Mouse (Mus musculus) small intestine, adult 2 months (tissue): ENCODE results near the gene Mnt. TPM values are rescaled to one million over a fixed set of nuclear protein-coding genes. Genes with fewer than 3 reads are reported as not detected.
A peak's percentile ranks its signal among the peaks of the same experiment; 100 is the strongest.

Source experiments
- H3K27ac ChIP-seq: fragments of 200-500 bp; 2 replicates; pipeline ENCODE4 v1.5.1; 2012; ENCODE audit warnings: low read depth, low read length, control low read depth, inconsistent platforms; ENCODE audit not compliant: insufficient read depth
- H3K27me3 ChIP-seq: fragments of 200-500 bp; 2 replicates; pipeline ENCODE4 v1.6.1; 2012; ENCODE audit warnings: mild to moderate bottlenecking, moderate library complexity, low read length, inconsistent platforms; ENCODE audit not compliant: control insufficient read depth, insufficient read depth
- H3K36me3 ChIP-seq: fragments of 200-500 bp; 2 replicates; pipeline ENCODE4 v1.6.1; 2012; ENCODE audit warnings: mild to moderate bottlenecking, low read length, control low read depth, inconsistent platforms; ENCODE audit not compliant: control insufficient read depth, insufficient read depth
- H3K4me1 ChIP-seq: fragments of 200-500 bp; 2 replicates; pipeline ENCODE4 v1.6.1; 2012; ENCODE audit warnings: low read length, inconsistent platforms, mixed read lengths; ENCODE audit not compliant: control insufficient read depth, insufficient read depth, insufficient read length
- H3K4me3 ChIP-seq: fragments of 200-500 bp; 2 replicates; pipeline ENCODE4 v1.5.1; 2012; ENCODE audit warnings: low read depth, mild to moderate bottlenecking, control low read depth, inconsistent platforms, low read length, moderate library complexity
- CTCF ChIP-seq: fragments of 200-500 bp; IDR thresholded peaks from 2 replicates; pipeline ENCODE4 v1.5.1; 2012; ENCODE audit warnings: low read depth, mild to moderate bottlenecking, control low read depth, inconsistent platforms, low read length, moderate library complexity, mixed read lengths; ENCODE audit not compliant: insufficient replicate concordance, insufficient read length; ENCODE audit errors: extremely low read depth
- POLR2A ChIP-seq: fragments of 200-500 bp; IDR thresholded peaks from 2 replicates; pipeline ENCODE4 v1.6.1; 2012; ENCODE audit warnings: low read depth, mild to moderate bottlenecking, control low read depth, inconsistent platforms, low read length, moderate library complexity
- WGBS: fragments of 180-500 bp; shearing (Covaris S2); methylation state at CpG from one replicate; pipeline ENCODE4 v1.1.7; 2018; 5-methylcytosine and 5-hydroxymethylcytosine counted together
- polyA plus RNA-seq: library from polyadenylated mRNA; depleted of rRNA; stranded (reverse); fragments of >200 nt; gene quantifications from 2 replicates; pipeline ENCODE4 v1.2.3, GENCODE M21; 2012

Gene Mnt
- polyA plus RNA-seq, 1 experiment = 23.6 TPM

DNA sequence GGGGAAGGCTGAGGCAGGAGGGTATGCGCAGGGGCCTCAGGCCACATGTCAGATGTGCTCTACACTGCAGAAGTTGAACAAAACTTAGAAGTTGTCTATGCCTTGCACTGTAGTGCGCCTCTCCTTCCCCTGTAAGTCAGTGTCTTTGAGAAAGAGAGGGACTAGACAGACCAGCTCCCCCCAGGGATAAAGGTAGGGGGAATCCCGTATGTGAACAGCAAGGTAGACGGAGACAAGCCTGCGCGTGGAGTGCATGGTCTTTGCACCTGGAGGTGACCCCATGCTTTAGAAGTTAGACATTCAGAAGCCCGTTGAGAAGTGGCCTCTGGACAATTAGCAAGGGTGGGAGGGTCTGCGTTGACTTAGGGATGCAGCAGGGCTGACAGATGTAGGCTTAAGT is 10.0 kb downstream of the Mnt start:
- WGBS = 88% methylated on average over 8 of the region's 8 CpGs
- TF ChIP-seq CTCF (no peak), POLR2A (no peak)
- no peak overlapping the region for H3K27ac ChIP-seq
- peaks cover 10% of the 10 kb centered on the region for H3K4me1 ChIP-seq
- no peaks in the 10 kb centered on the region for H3K27me3 ChIP-seq
- no peak overlapping the region for H3K4me3 ChIP-seq
- peaks cover 14% of the 10 kb centered on the region for H3K36me3 ChIP-seq

- WGBS = 92% methylated on average over 9 of the region's 9 CpGs
- Histone ChIP-seq H3K36me3 (peaks cover 14% of the 10 kb centered on the region), H3K4me3 (no peak overlapping the region), H3K27ac (no peak overlapping the region), H3K27me3 (no peaks in the 10 kb centered on the region), H3K4me1 (peaks cover 10% of the 10 kb centered on the region)
- TF ChIP-seq POLR2A (no peak), CTCF (no peak)
Observed at GRCm38 (mm10) chr11:74841366-74841765, 10.6 kb downstream of the Mnt start.

- 88% methylated on average over 13 of the region's 13 CpGs for WGBS
Observed at GRCm38 (mm10) chr11:74842045-74842444, 11.3 kb downstream of the Mnt start.

GRCm38 (mm10) chr11:74842656-74843434 is 12.1 kb downstream of the Mnt start:
- H3K4me3 ChIP-seq = no peak overlapping the region
- no peak overlapping the region for H3K27ac ChIP-seq
- 94% methylated on average over 22 of the region's 22 CpGs for WGBS
- TF ChIP-seq POLR2A = no peak
- no peak for TF ChIP-seq CTCF
- peaks cover 4% of the 10 kb centered on the region; the same call in 1 of the 2 replicates for H3K4me1 ChIP-seq
- no peaks in the 10 kb centered on the region for H3K27me3 ChIP-seq
- H3K36me3 ChIP-seq = peaks cover 14% of the 10 kb centered on the region

More at GRCm38 (mm10) chr11:74842045-74842444, 11.3 kb downstream of the Mnt start:
- peaks cover 4% of the 10 kb centered on the region; the same call in 1 of the 2 replicates for H3K4me1 ChIP-seq
- TF ChIP-seq POLR2A (no peak), CTCF (no peak)
- H3K36me3 ChIP-seq = peaks cover 14% of the 10 kb centered on the region
- H3K27me3 ChIP-seq = no peaks in the 10 kb centered on the region
- H3K27ac ChIP-seq = no peak overlapping the region
- H3K4me3 ChIP-seq = no peak overlapping the region

DNA sequence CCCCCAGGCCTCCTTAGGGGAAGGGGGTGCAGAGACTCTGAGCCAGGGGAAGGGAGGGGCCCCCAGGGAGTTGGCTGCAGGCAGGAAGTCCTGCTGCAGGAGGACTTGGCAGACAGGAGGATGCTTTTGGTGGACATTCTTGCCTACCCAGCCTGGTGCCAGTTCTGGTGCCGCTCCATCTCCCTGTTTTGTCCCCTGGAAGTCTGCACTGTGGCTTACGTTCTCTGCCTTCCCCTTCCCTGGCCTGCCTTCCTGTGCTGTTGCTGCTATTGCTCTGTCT is 12.7 kb downstream of the Mnt start:
- WGBS = 82% methylated on average over 2 of the region's 2 CpGs

GRCm38 (mm10) chr11:74843761-74844160 is 13.0 kb downstream of the Mnt start:
- Histone ChIP-seq H3K4me1 (peaks cover 6% of the 10 kb centered on the region; the same call in 1 of the 2 replicates), H3K27ac (no peak overlapping the region), H3K27me3 (no peaks in the 10 kb centered on the region), H3K36me3 (peaks cover 14% of the 10 kb centered on the region), H3K4me3 (no peak overlapping the region)
- TF ChIP-seq POLR2A (no peak), CTCF (no peak)
- WGBS = 69% methylated on average over 5 of the region's 5 CpGs

More for the DNA sequence above, 12.7 kb downstream of the Mnt start:
- peaks cover 14% of the 10 kb centered on the region for H3K36me3 ChIP-seq
- peaks cover 6% of the 10 kb centered on the region; the same call in 1 of the 2 replicates for H3K4me1 ChIP-seq
- TF ChIP-seq CTCF = no peak
- TF ChIP-seq POLR2A = no peak
- H3K27ac ChIP-seq = no peak overlapping the region
- no peak overlapping the region for H3K4me3 ChIP-seq
- H3K27me3 ChIP-seq = no peaks in the 10 kb centered on the region

- Histone ChIP-seq H3K27ac (no peak overlapping the region), H3K4me1 (peaks cover 2% of the 10 kb centered on the region; the same call in 1 of the 2 replicates), H3K4me3 (no peak overlapping the region), H3K36me3 (peaks cover 15% of the 10 kb centered on the region), H3K27me3 (no peaks in the 10 kb centered on the region)
- WGBS = 72% methylated on average over 3 of the region's 3 CpGs
- TF ChIP-seq CTCF (peak; percentile 46; the same call in 1 of the 2 replicates), POLR2A (no peak)
Observed at GRCm38 (mm10) chr11:74845784-74846183, 15.1 kb downstream of the Mnt start.
